ENCODE assay signal across 8 mouse cellular contexts in genomic region chr8:84722850-84723570, GRCm38 (mm10). TPM values are rescaled to one million over a fixed set of nuclear protein-coding genes. Genes with fewer than 3 reads are reported as not detected.
A peak's percentile ranks its signal among the peaks of the same experiment; 100 is the strongest.
DNase-seq lines count a peak whose midpoint lies in the region; ATAC-seq and TF ChIP-seq lines count a peak whose summit lies in the region.

G430095P16Rik (plus strand) TSS chr8:84723007.

- peak in 1 of 2 experiments; percentile 65 for DNase-seq in left cerebral cortex, adult 2 months (ENCODE audit: extremely low spot score in 1 of 2, low spot score in 2 of 2)
- no peak for DNase-seq in left cerebral cortex, adult 11 months (ENCODE audit: low spot score)
- peak; percentile 75 to 85 for DNase-seq in cerebellum, postnatal 10 days
- peak; percentile 84 for DNase-seq in gastrocnemius, postnatal 14 days
- no peak for DNase-seq in intestine, embryonic 14.5 days (ENCODE audit: low spot score)
- DNase-seq in stomach, postnatal 0 days (ENCODE audit: low spot score), result peak; percentile 95

- peak; percentile 58 for TF ChIP-seq EP300 in stomach, postnatal 0 days (optimal IDR thresholded peaks at IDR 0.05)

- peak within 1 kb of the TSS; percentile 88 for H3K27ac ChIP-seq in left cerebral cortex, adult 2 months
- peak within 1 kb of the TSS; percentile 93 for H3K27ac ChIP-seq in intestine, embryonic 14.5 days (ENCODE audit: low read depth)
- H3K27ac ChIP-seq in limb, embryonic 15.5 days, result peak within 1 kb of the TSS; percentile 98
- peak within 1 kb of the TSS; percentile 68 for H3K27ac ChIP-seq in midbrain, embryonic 16.5 days (ENCODE audit: low read length)
- H3K27ac ChIP-seq in stomach, postnatal 0 days (replicated peaks), result peak within 1 kb of the TSS; percentile 95

- peaks cover 36% of the 10 kb centered on the region for H3K4me1 ChIP-seq in intestine, embryonic 14.5 days (replicated peaks; ENCODE audit: control insufficient read depth, insufficient read depth, low read length)
- H3K4me1 ChIP-seq in limb, embryonic 15.5 days, result peaks cover 92% of the 10 kb centered on the region
- H3K4me1 ChIP-seq in midbrain, embryonic 16.5 days (ENCODE audit: control insufficient read depth, insufficient read depth, low read length), result peaks cover 21% of the 10 kb centered on the region
- H3K4me1 ChIP-seq in stomach, postnatal 0 days (replicated peaks; ENCODE audit: control insufficient read depth, insufficient read depth), result peaks cover 28% of the 10 kb centered on the region

- intact Hi-C loops in left cerebral cortex, adult 2 months (cut with DNase I), result no loop called here
- intact Hi-C loops in gastrocnemius, postnatal 14 days (cut with DNase I; ENCODE audit: low total_unique reads), result no loop called here

- peak; percentile 85 for ATAC-seq in intestine, embryonic 14.5 days (replicated peaks; ENCODE audit: low FRiP score, low TSS enrichment, low read depth)
- peak; percentile 92 for ATAC-seq in limb, embryonic 15.5 days (ENCODE audit: insufficient number of reproducible peaks, low FRiP score, low TSS enrichment, low read depth)
- peak; percentile 63 for ATAC-seq in midbrain, embryonic 16.5 days
- ATAC-seq in stomach, postnatal 0 days (ENCODE audit: low FRiP score, low TSS enrichment), result peak; percentile 95

- peak within 1 kb of the TSS; percentile 41 for H3K4me2 ChIP-seq in intestine, embryonic 14.5 days (ENCODE audit: low read length)
- peak within 1 kb of the TSS; percentile 47 for H3K4me2 ChIP-seq in limb, embryonic 15.5 days
- H3K4me2 ChIP-seq in midbrain, embryonic 16.5 days (ENCODE audit: low read length), result peak within 1 kb of the TSS; percentile 17; the same call in 1 of the 2 replicates
- H3K4me2 ChIP-seq in stomach, postnatal 0 days (replicated peaks; ENCODE audit: low read depth), result peak within 1 kb of the TSS; percentile 36; the same call in 1 of the 2 replicates

- H3K4me3 ChIP-seq in left cerebral cortex, adult 2 months, result no peak within 1 kb of the TSS
- H3K4me3 ChIP-seq in intestine, embryonic 14.5 days (ENCODE audit: low read depth, low read length), result no peak within 1 kb of the TSS
- H3K4me3 ChIP-seq in limb, embryonic 15.5 days, result peak within 1 kb of the TSS; percentile 16
- H3K4me3 ChIP-seq in midbrain, embryonic 16.5 days (ENCODE audit: low read depth, low read length), result no peak within 1 kb of the TSS
- no peak within 1 kb of the TSS for H3K4me3 ChIP-seq in stomach, postnatal 0 days (ENCODE audit: low read depth, low read length)

- H3K9me3 ChIP-seq in intestine, embryonic 14.5 days (ENCODE audit: control insufficient read depth, low read length), result no peaks in the 10 kb centered on the region
- no peaks in the 10 kb centered on the region for H3K9me3 ChIP-seq in limb, embryonic 15.5 days
- no peaks in the 10 kb centered on the region for H3K9me3 ChIP-seq in midbrain, embryonic 16.5 days (replicated peaks; ENCODE audit: control insufficient read depth, low read length, poor library complexity, severe bottlenecking)
- H3K9me3 ChIP-seq in stomach, postnatal 0 days (ENCODE audit: control insufficient read depth, low read length), result no peaks in the 10 kb centered on the region

- WGBS in intestine, embryonic 14.5 days, result 11% methylated on average over 10 of the region's 10 CpGs
- WGBS in limb, embryonic 15.5 days, result 4% methylated on average over 10 of the region's 10 CpGs
- WGBS in midbrain, embryonic 16.5 days, result 13% methylated on average over 10 of the region's 10 CpGs
- 5% methylated on average over 10 of the region's 10 CpGs for WGBS in stomach, postnatal 0 days

- H3K36me3 ChIP-seq in intestine, embryonic 14.5 days (ENCODE audit: control insufficient read depth, insufficient read depth, low read length), result no peaks in the 10 kb centered on the region
- H3K36me3 ChIP-seq in limb, embryonic 15.5 days, result peaks cover 76% of the 10 kb centered on the region
- H3K36me3 ChIP-seq in midbrain, embryonic 16.5 days (ENCODE audit: control insufficient read depth, insufficient read depth, low read length), result no peaks in the 10 kb centered on the region
- H3K36me3 ChIP-seq in stomach, postnatal 0 days (ENCODE audit: control insufficient read depth, insufficient read depth, low read length), result peaks cover 23% of the 10 kb centered on the region; the same call in 1 of the 2 replicates

- TF ChIP-seq CTCF in left cerebral cortex, adult 2 months (IDR thresholded peaks at IDR 0.05), result peak; percentile 6
- peak; percentile 71 for TF ChIP-seq CTCF in stomach, postnatal 0 days (IDR thresholded peaks at IDR 0.05; ENCODE audit: low read depth)

- H3K9ac ChIP-seq in intestine, embryonic 14.5 days (ENCODE audit: low read length), result 0 out of 2 replicates have a peak within 1 kb of the TSS, but pooled peaks have one; percentile 15
- H3K9ac ChIP-seq in limb, embryonic 15.5 days, result no peak within 1 kb of the TSS
- peak within 1 kb of the TSS; percentile 18; the same call in 1 of the 2 replicates for H3K9ac ChIP-seq in midbrain, embryonic 16.5 days (ENCODE audit: low read depth, low read length)
- peak within 1 kb of the TSS; percentile 48 for H3K9ac ChIP-seq in stomach, postnatal 0 days (ENCODE audit: low read length)

- peaks cover 6% of the 10 kb centered on the region; the same call in 1 of the 2 replicates for H3K27me3 ChIP-seq in intestine, embryonic 14.5 days (replicated peaks; ENCODE audit: control insufficient read depth, insufficient read depth, low read length)
- H3K27me3 ChIP-seq in limb, embryonic 15.5 days, result no peaks in the 10 kb centered on the region
- no peaks in the 10 kb centered on the region for H3K27me3 ChIP-seq in midbrain, embryonic 16.5 days (ENCODE audit: control insufficient read depth, insufficient read depth, low read depth, low read length)
- no peaks in the 10 kb centered on the region for H3K27me3 ChIP-seq in stomach, postnatal 0 days (ENCODE audit: control insufficient read depth, insufficient read depth, low read length)

RNA-seq across cellular contexts. Expression of gene G430095P16Rik, which starts in this region (rescaled TPM):
- total RNA-seq in left cerebral cortex, adult 2 months (2021), result not detected
- total RNA-seq in gastrocnemius, postnatal 14 days (2021), result 1 to 10 TPM in 1 of 2 experiments, under 1 TPM in 1; 0.66 to 1.1 TPM
- 3.3 and 4.1 TPM in 2 replicates for polyA plus RNA-seq in intestine, embryonic 14.5 days (2014; fragmentation: Nextera tagmentation; extraction: Ambion mirVana)
- polyA plus RNA-seq in limb, embryonic 15.5 days (2015; fragmentation: Nextera tagmentation; extraction: Ambion mirVana), result 3.8 and 5.5 TPM in 2 replicates
- polyA plus RNA-seq in midbrain, embryonic 16.5 days (2015; fragmentation: Nextera tagmentation; extraction: Ambion mirVana), result 0.80 and 1.1 TPM in 2 replicates
- polyA plus RNA-seq in stomach, postnatal 0 days (2015; fragmentation: Nextera tagmentation; extraction: Ambion mirVana), result 1.7 and 2.0 TPM in 2 replicates

Comparison
In these comparisons a context has a peak if more than half of its experiments do, and no peak if none do; other contexts are left out.
1. DNase-seq: peak in cerebellum, postnatal 10 days (2 of 2), gastrocnemius, postnatal 14 days (single experiment) and stomach, postnatal 0 days (single experiment); none in left cerebral cortex, adult 11 months (single experiment) and intestine, embryonic 14.5 days (single experiment).
2. Peak in every context shown above with its lines, with median percentiles within 50 percentile points of each other: H3K27ac ChIP-seq, ATAC-seq and H3K4me2 ChIP-seq.